Mouse (Mus musculus) hindbrain, embryonic 12.5 days (tissue): ENCODE measurements around the gene Rap1gap2. TPM values are rescaled to one million over a fixed set of nuclear protein-coding genes. Genes with fewer than 3 reads are reported as not detected.

ENCODE experiments used
- ATAC-seq: fragments of 200-750 bp; cut with Nextera tagmentation; 2 replicates; pipeline ENCODE4 v1.8.0; 2017; ENCODE audit warnings: moderate TSS enrichment; ENCODE audit not compliant: low FRiP score
- H3K27ac ChIP-seq: fragments of 300-500 bp; sonication (generic); 2 replicates; pipeline ENCODE4 v1.5.1; 2016; ENCODE audit warnings: mild to moderate bottlenecking
- H3K27me3 ChIP-seq: fragments of 300-500 bp; sonication (generic); 2 replicates; pipeline ENCODE4 v1.6.1; 2016; ENCODE audit warnings: mild to moderate bottlenecking
- H3K36me3 ChIP-seq: fragments of 300-500 bp; sonication (generic); 2 replicates; pipeline ENCODE4 v1.6.1; 2016; ENCODE audit warnings: mild to moderate bottlenecking
- H3K4me1 ChIP-seq: fragments of 300-500 bp; sonication (generic); 2 replicates; pipeline ENCODE4 v1.6.1; 2016
- H3K4me2 ChIP-seq: fragments of 300-500 bp; sonication (generic); replicated peaks from 2 replicates; pipeline ENCODE4 v1.6.1; 2016; ENCODE audit warnings: mild to moderate bottlenecking
- H3K4me3 ChIP-seq: fragments of 300-500 bp; sonication (generic); 2 replicates; pipeline ENCODE4 v1.5.1; 2016; ENCODE audit warnings: mild to moderate bottlenecking
- H3K9ac ChIP-seq: fragments of 300-500 bp; sonication (generic); 2 replicates; pipeline ENCODE4 v1.6.1; 2016; ENCODE audit warnings: mild to moderate bottlenecking, moderate library complexity
- H3K9me3 ChIP-seq: fragments of 300-500 bp; sonication (generic); replicated peaks from 2 replicates; pipeline ENCODE4 v1.6.1; 2016; ENCODE audit warnings: mild to moderate bottlenecking
- WGBS: fragments of 180-500 bp; shearing (Covaris S2); methylation state at CpG from one replicate; pipeline ENCODE4 v1.1.7; 2016; 5-methylcytosine and 5-hydroxymethylcytosine counted together
- polyA plus RNA-seq: library from polyadenylated mRNA; unstranded; fragments of >200 nt; fragmentation: Nextera tagmentation; extraction: Ambion mirVana; gene quantifications from 2 replicates; pipeline ENCODE4 v1.2.1, GENCODE M21; 2016

The Rap1gap2 gene
- polyA plus RNA-seq, 1 experiment from 2014 or later, result 8.1 TPM

DNA sequence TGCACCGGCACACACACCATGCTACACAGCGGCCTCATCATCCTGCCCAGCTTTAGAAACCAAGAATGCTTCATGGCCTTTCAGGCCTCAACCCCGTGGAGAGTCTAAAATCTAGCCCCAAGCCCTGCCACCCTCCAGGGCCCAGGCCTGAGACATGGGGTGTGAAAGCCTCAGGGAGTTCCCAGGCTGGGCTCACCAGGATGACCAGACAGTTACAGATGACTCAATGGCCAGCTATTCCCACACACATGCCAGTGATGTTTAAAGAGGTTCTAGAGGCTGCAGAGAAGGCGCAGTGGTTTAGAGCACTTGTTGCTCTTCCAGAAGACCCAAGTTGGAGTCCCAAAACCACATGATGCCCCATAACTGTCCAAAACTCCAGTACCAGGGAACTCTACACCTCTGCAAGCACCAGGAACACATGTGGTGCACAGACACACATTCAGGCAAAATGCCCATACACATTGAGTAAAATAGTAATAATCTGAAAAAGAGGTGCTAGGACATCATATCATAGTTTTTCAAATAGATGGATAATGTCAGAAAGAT is 44.3 kb downstream of the Rap1gap2 start:
- H3K27me3 ChIP-seq, result no peaks in the 10 kb centered on the region
- no peak overlapping the region for H3K9ac ChIP-seq
- no peak overlapping the region for H3K4me3 ChIP-seq
- no peak overlapping the region for H3K4me2 ChIP-seq
- H3K27ac ChIP-seq, result no peak overlapping the region
- H3K9me3 ChIP-seq, result no peaks in the 10 kb centered on the region
- H3K4me1 ChIP-seq, result peaks cover 3% of the 10 kb centered on the region; the same call in 1 of the 2 replicates
- no peaks in the 10 kb centered on the region for H3K36me3 ChIP-seq
- 87% methylated on average over 4 of the region's 4 CpGs for WGBS
- ATAC-seq, result no peak

DNA sequence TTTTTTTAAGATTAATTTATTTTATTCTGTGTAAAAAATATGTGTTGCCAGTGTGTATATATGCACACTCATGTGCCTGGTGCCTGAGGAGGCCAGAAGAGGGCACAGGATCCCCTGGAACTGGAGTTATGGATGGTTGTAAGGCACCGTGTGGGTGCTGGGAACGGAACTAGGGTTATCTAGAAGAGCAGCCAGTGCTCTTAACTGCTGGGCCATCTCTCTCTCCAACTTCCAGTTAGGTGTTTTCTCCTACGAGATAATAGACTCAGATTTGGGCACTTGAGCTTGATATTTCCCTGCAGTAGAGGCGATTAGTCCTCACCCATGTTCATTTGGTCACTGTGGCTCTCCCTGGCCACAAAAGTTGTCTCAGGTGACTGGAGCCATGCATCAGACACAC is 49.3 kb downstream of the Rap1gap2 start:
- no peak overlapping the region for H3K9ac ChIP-seq
- H3K27ac ChIP-seq, result no peak overlapping the region
- no peak overlapping the region for H3K4me3 ChIP-seq
- no peaks in the 10 kb centered on the region for H3K36me3 ChIP-seq
- H3K4me1 ChIP-seq, result no peaks in the 10 kb centered on the region; the same call in 1 of the 2 replicates
- no peaks in the 10 kb centered on the region for H3K9me3 ChIP-seq
- no peak overlapping the region for H3K4me2 ChIP-seq
- WGBS, result 89% methylated on average over 4 of the region's 4 CpGs
- ATAC-seq, result no peak
- no peaks in the 10 kb centered on the region for H3K27me3 ChIP-seq

GRCm38 (mm10) chr11:74560600-74561227 is 50.0 kb downstream of the Rap1gap2 start:
- no peak overlapping the region for H3K9ac ChIP-seq
- H3K9me3 ChIP-seq, result no peaks in the 10 kb centered on the region
- no peak overlapping the region for H3K27ac ChIP-seq
- peaks cover 6% of the 10 kb centered on the region for H3K4me1 ChIP-seq
- ATAC-seq, result no peak
- H3K4me3 ChIP-seq, result no peak overlapping the region
- no peak overlapping the region for H3K4me2 ChIP-seq
- WGBS, result 89% methylated on average over 9 of the region's 9 CpGs
- H3K36me3 ChIP-seq, result no peaks in the 10 kb centered on the region
- H3K27me3 ChIP-seq, result no peaks in the 10 kb centered on the region

DNA sequence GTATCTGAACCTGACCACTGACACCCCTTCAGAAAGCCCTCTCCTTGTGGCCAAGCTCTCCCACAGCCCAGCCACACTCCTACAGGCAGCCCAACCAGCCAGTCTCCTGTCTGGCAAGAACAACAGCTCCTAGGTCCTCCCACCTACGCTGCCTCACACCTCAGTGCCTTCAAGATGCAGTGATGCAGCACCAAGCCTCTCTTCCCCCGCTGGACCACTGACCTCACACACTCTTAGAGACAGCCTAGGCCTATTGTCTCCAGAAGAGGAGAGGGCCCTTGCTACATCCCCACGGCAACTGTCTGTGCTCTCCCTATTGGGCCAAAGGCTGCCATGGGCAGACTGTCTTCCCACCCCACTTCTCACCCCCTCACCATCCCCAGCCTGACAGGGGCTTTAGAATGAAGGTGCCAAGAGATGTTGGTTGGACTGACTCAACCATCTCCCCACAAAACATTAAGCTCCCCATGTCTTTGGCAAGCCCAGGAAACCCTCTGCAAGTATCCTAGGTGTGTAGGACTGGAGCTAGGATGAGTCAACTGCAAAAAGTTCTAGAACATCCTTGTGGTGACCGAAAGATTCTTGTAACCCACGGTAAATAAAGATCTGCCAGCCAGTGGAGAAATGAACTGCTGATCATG is 50.8 kb downstream of the Rap1gap2 start:
- ATAC-seq, result no peak
- Histone ChIP-seq H3K4me2 (no peak overlapping the region), H3K27ac (no peak overlapping the region), H3K4me1 (peaks cover 11% of the 10 kb centered on the region), H3K27me3 (no peaks in the 10 kb centered on the region), H3K4me3 (no peak overlapping the region), H3K36me3 (no peaks in the 10 kb centered on the region), H3K9ac (no peak overlapping the region), H3K9me3 (no peaks in the 10 kb centered on the region)
- 65% methylated on average over 5 of the region's 5 CpGs for WGBS

DNA sequence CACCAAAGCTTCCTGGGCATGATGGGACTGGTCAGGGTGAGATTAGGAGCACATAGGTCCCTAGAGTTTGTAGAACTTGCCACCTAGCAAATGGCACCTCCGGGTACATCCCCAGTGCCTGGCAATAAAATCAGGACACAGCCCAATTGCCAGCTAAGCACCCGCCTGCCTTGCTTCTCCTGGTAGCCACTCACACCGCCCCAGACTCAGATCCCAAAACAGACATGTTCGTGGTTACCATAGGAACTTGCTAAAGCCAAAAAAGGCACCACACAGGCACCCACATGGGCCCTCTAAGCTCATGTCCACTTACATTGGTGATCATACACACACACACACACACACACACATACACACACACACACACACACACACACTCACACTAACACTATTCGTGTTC is 51.8 kb downstream of the Rap1gap2 start:
- H3K4me2 ChIP-seq, result no peak overlapping the region
- WGBS, result 89% methylated on average over 5 of the region's 5 CpGs
- no peaks in the 10 kb centered on the region for H3K36me3 ChIP-seq
- no peak overlapping the region for H3K27ac ChIP-seq
- H3K9ac ChIP-seq, result no peak overlapping the region
- H3K4me1 ChIP-seq, result peaks cover 19% of the 10 kb centered on the region
- no peaks in the 10 kb centered on the region for H3K9me3 ChIP-seq
- no peak overlapping the region for H3K4me3 ChIP-seq
- no peak for ATAC-seq
- H3K27me3 ChIP-seq, result no peaks in the 10 kb centered on the region

GRCm38 (mm10) chr11:74557456-74558230 is 53.1 kb downstream of the Rap1gap2 start:
- 71% methylated on average over 11 of the region's 11 CpGs for WGBS
- Histone ChIP-seq H3K9ac (no peak overlapping the region), H3K27ac (no peak overlapping the region), H3K4me2 (no peak overlapping the region), H3K27me3 (no peaks in the 10 kb centered on the region), H3K4me3 (no peak overlapping the region), H3K9me3 (no peaks in the 10 kb centered on the region), H3K4me1 (peaks cover 19% of the 10 kb centered on the region), H3K36me3 (no peaks in the 10 kb centered on the region)
- no peak for ATAC-seq

- Histone ChIP-seq H3K27ac (peak overlapping the region; percentile 44; the same call in 1 of the 2 replicates), H3K4me3 (no peak overlapping the region), H3K36me3 (no peaks in the 10 kb centered on the region), H3K9me3 (no peaks in the 10 kb centered on the region), H3K4me1 (peaks cover 19% of the 10 kb centered on the region), H3K27me3 (no peaks in the 10 kb centered on the region), H3K4me2 (no peak overlapping the region), H3K9ac (no peak overlapping the region)
- 34% methylated on average over 9 of the region's 9 CpGs for WGBS
- ATAC-seq, result no peak
These were observed 54.9 kb downstream of the Rap1gap2 start for GRCm38 (mm10) chr11:74555716-74556374.

DNA sequence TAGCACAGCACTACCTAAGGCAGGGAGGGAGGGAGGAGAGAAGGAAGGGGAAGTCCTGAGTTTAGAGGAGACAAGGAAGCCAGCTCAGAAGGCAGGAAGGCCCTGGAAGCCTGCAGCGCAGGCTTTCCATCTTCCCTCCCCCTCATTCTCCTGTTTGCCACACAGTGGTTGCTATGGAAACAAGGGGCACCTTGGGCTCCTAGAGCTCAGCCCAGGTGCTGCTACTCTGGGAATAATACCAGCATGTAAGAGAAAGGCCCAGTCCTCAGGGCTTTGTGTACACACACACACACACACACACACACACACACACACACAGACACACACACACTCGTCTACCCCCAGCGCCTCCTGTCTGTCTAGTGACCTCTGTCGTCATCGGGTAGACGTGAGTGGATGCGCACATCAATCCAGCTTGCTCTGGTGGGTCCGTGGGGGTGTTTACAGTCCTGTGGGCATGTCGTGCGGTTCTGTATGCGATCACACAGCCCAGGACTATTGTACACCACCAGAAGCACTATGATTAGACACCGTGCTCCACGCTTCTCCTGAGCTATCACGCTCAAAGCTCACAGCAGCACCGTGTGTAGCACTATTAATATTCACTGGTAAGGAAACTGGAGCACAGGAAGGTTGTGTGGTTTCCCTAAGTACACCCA is 55.9 kb downstream of the Rap1gap2 start:
- peaks cover 19% of the 10 kb centered on the region for H3K4me1 ChIP-seq
- H3K36me3 ChIP-seq, result no peaks in the 10 kb centered on the region
- H3K27ac ChIP-seq, result peak overlapping the region; percentile 70
- peak; percentile 78 for ATAC-seq
- H3K4me3 ChIP-seq, result no peak overlapping the region
- WGBS, result 50% methylated on average over 15 of the region's 15 CpGs
- no peaks in the 10 kb centered on the region for H3K9me3 ChIP-seq
- H3K27me3 ChIP-seq, result no peaks in the 10 kb centered on the region
- H3K4me2 ChIP-seq, result no peak overlapping the region
- no peak overlapping the region for H3K9ac ChIP-seq

DNA sequence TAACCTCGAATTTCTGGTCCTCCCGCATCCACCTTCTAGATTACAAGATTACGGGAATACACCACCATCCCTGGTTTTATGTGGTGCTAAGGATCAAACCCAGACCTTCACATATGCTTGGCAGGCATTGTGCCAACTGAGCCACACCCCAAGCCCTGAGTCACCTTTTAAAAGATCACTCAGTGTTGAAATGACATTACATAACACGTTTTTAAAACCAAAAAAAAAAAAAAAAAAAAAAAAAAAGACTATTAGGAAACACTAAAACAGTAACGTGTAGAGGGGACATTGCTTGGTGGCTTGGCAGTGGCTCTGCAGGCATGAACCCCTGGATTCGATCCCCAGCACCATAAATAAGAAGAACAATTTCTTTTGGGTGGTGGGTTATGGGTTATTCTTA is 59.1 kb downstream of the Rap1gap2 start:
- Histone ChIP-seq H3K9me3 (no peaks in the 10 kb centered on the region), H3K4me2 (no peak overlapping the region), H3K27me3 (no peaks in the 10 kb centered on the region; the same call in 1 of the 2 replicates), H3K4me1 (peaks cover 35% of the 10 kb centered on the region), H3K27ac (no peak overlapping the region), H3K9ac (no peak overlapping the region), H3K4me3 (no peak overlapping the region), H3K36me3 (no peaks in the 10 kb centered on the region)
- 75% methylated on average over 6 of the region's 6 CpGs for WGBS
- ATAC-seq, result no peak

GRCm38 (mm10) chr11:74550615-74551102 is 60.1 kb downstream of the Rap1gap2 start:
- Histone ChIP-seq H3K27ac (no peak overlapping the region), H3K9me3 (no peaks in the 10 kb centered on the region), H3K4me3 (no peak overlapping the region), H3K4me1 (peaks cover 28% of the 10 kb centered on the region), H3K9ac (no peak overlapping the region), H3K4me2 (no peak overlapping the region), H3K36me3 (no peaks in the 10 kb centered on the region), H3K27me3 (no peaks in the 10 kb centered on the region; the same call in 1 of the 2 replicates)
- no peak for ATAC-seq
- 63% methylated on average over 5 of the region's 5 CpGs for WGBS

DNA sequence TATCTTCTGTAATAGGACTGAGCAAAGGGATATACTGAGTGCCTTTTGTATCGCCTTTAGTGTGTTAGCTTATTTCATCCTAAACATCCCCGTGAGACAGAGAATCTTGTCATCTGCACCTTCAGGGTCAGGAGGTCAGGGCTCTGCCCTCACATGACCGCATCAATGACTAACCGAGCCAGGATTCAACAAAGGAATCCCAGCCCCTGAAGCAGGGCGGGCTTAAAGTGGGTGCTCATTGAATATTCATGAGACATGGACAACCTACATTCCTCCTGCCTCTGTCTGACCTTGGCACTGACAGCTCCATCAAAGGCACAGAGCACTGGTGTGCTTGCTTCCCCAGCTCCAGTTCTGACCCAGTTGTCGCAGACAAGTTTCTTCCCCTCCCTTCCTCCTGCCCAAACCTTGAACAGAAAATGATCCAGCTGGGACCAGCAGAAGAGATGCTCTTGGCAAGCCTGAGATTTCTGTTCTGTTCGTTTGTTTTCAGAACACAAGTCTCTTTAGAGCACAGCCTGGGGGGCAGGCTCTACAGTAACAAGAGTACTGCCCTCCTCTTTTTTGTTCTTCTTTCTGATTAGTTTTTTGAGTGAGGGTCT is 61.8 kb downstream of the Rap1gap2 start:
- H3K27ac ChIP-seq, result no peak overlapping the region
- H3K27me3 ChIP-seq, result no peaks in the 10 kb centered on the region; the same call in 1 of the 2 replicates
- H3K4me2 ChIP-seq, result no peak overlapping the region; the same call in 1 of the 2 replicates
- ATAC-seq, result no peak
- peaks cover 16% of the 10 kb centered on the region for H3K4me1 ChIP-seq
- no peak overlapping the region for H3K4me3 ChIP-seq
- no peaks in the 10 kb centered on the region for H3K9me3 ChIP-seq
- H3K9ac ChIP-seq, result no peak overlapping the region
- H3K36me3 ChIP-seq, result no peaks in the 10 kb centered on the region
- 11% methylated on average over 7 of the region's 7 CpGs for WGBS
